Mouse (Mus musculus): ENCODE measurements around the gene Card14. TPM values are rescaled to one million over a fixed set of nuclear protein-coding genes. Genes with fewer than 3 reads are reported as not detected.
A peak's percentile ranks its signal among the peaks of the same experiment; 100 is the strongest.

Card14 gene
- polyA plus RNA-seq, 1 experiment: 0.44 TPM

DNA sequence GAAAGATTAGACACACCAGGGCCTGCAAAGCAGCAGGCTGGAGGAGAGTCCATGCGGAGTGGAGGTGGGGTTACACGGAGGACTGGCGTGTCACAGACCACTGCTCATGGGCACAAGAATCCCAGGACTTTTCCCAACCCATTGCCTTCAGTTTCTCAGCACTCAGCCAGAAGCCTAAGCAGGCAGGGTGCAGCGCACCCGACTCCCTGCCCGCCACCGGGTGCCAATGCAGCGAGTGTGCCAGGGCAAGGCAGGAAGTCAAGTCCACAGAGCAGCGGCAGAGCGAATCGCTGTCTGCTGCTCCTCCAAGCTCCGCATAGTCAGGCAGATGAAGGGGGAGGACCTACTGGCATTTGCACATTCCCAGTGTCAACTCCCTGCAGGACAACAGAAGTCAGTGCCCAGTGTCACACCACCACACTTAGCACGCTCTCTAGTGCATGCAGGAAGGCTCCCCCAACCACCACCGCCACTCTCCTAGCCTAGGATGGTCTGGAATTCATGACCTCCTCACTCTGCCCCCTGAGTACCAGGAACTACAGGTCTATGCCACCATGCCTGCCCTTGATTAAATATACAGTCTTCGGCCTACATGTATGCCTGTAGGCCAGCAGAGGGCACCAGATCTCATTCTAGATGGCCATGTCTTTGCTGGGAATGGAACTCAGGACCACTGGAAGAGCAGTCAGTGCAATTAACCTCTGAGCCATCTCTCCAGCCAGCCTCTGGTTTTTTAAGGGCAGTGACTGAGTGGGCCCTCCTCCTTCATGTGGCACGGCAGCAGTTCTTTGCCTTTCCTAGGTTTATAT, 2.5 kb upstream of the Card14 start:
- Histone ChIP-seq H3K27me3 (ENCODE audit: control insufficient read depth, insufficient read depth, low read length) (no peaks in the 10 kb centered on the region), H3K27ac (ENCODE audit: control insufficient read depth, insufficient read depth, low read depth, low read length) (no peak overlapping the region)

DNA sequence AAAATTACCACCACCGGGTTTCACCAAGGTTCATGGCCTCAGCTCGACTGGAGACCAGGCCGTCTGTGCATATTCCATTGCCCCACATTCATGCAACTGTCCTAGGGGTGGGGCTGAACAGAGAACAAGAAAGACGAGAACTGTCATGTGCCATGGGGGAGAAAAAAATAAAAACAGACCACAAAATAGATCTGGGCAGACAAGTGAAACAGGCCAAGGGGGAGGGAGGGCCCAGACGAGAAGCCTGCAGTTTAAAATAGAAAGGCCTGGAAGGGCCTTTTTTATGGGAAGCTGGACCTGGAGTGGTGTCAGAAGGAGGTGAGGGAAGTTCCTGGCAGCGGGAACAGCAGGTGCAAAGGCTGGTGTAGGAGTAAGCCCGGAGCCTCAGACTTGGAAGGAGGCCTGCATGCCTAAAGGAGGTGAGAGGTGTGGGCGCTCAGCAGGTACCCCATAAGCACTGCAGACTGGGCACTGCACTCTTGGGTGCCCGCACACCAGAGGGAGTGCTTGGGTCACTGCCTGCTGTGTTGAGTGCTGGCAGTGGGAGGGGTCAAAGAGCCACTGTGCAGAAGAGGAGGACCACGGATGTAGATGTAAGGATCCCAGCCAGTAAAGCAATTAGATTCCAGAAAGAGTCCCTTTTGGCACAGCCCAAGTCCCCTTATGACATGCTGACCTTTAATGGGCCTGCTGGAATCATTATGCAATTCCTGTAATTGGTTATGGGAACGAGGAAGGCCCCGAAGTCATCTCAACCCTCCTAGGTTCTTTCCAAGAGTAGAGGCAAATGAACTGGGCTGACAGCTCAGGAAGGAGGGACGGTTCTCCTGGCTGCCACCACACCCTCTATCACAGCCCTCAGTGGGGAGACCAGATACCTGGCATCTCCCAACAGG, 558 bp upstream of the Card14 start:
- Histone ChIP-seq H3K4me1 (ENCODE audit: control insufficient read depth, insufficient read depth, low read length) (peaks cover 6% of the 10 kb centered on the region), H3K27ac (ENCODE audit: control insufficient read depth, insufficient read depth, low read depth, low read length) (no peak overlapping the region), H3K36me3 (ENCODE audit: control insufficient read depth, insufficient read depth, low read length) (no peaks in the 10 kb centered on the region), H3K27me3 (ENCODE audit: control insufficient read depth, insufficient read depth, low read length) (no peaks in the 10 kb centered on the region), H3K4me3 (ENCODE audit: control insufficient read depth, low read depth, low read length) (no peak overlapping the region)
- TF ChIP-seq CTCF (IDR thresholded peaks at IDR 0.05; ENCODE audit: control insufficient read depth, insufficient read depth, insufficient replicate concordance, low read depth, low read length) (no peak), POLR2A (IDR thresholded peaks at IDR 0.05; ENCODE audit: control insufficient read depth, low read depth, low read length) (no peak)

More for the DNA sequence above, 2.5 kb upstream of the Card14 start:
- no peaks in the 10 kb centered on the region for H3K36me3 ChIP-seq (ENCODE audit: control insufficient read depth, insufficient read depth, low read length)
- H3K4me1 ChIP-seq (ENCODE audit: control insufficient read depth, insufficient read depth, low read length): peaks cover 6% of the 10 kb centered on the region
- no peak overlapping the region for H3K4me3 ChIP-seq (ENCODE audit: control insufficient read depth, low read depth, low read length)
- TF ChIP-seq CTCF (IDR thresholded peaks at IDR 0.05; ENCODE audit: control insufficient read depth, insufficient read depth, insufficient replicate concordance, low read depth, low read length) (peak; percentile 18; the same call in 1 of the 2 replicates), POLR2A (IDR thresholded peaks at IDR 0.05; ENCODE audit: control insufficient read depth, low read depth, low read length) (no peak)

DNA sequence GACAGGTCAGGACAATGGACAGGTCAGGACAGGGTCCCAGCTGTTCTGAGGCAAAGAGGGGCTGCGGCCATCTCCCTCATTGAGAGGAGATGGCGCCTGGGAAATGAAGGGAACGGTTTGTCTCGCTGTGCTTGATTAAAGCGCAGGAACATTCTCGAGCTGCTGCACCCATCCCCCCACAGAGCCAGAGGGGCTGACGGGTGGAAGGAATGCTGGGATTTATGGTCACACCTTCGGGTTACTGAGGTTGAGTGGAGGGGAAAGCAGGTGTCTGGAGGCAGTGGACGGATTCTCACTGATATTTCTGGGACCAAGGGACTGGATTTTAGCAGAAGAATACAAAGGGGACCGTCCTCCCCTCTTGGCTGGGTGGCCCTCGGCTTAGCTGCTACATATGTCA, 348 bp downstream of the Card14 start:
- no peak for TF ChIP-seq POLR2A (IDR thresholded peaks at IDR 0.05; ENCODE audit: control insufficient read depth, low read depth, low read length)
- no peak for TF ChIP-seq CTCF (IDR thresholded peaks at IDR 0.05; ENCODE audit: control insufficient read depth, insufficient read depth, insufficient replicate concordance, low read depth, low read length)
- Histone ChIP-seq H3K36me3 (ENCODE audit: control insufficient read depth, insufficient read depth, low read length) (no peaks in the 10 kb centered on the region), H3K4me3 (ENCODE audit: control insufficient read depth, low read depth, low read length) (no peak overlapping the region), H3K27ac (ENCODE audit: control insufficient read depth, insufficient read depth, low read depth, low read length) (peak overlapping the region; percentile 15; the same call in 1 of the 2 replicates), H3K27me3 (ENCODE audit: control insufficient read depth, insufficient read depth, low read length) (no peaks in the 10 kb centered on the region), H3K4me1 (ENCODE audit: control insufficient read depth, insufficient read depth, low read length) (peaks cover 6% of the 10 kb centered on the region)

DNA sequence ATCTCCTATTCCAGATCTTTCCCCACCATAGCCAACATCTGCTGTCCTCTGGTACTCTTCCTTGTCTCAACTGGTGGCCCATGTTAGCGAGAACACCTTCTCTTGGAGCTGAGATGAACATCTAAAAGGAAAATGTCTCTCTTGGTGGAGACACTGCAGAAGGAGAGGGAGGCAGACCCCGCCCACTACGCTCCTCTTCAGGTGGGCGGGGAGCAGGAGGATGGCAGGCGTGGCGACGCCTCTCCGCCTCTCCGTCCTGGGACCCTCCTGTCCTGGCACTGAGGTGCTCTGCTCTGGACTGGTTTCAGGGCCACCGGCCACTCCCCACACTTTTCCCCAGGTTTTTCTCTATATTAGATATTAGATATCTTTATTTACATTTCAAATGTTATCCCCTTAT, 3.1 kb downstream of the Card14 start:
- H3K36me3 ChIP-seq (ENCODE audit: control insufficient read depth, insufficient read depth, low read length): no peaks in the 10 kb centered on the region
- no peak overlapping the region for H3K4me3 ChIP-seq (ENCODE audit: control insufficient read depth, low read depth, low read length)

DNA sequence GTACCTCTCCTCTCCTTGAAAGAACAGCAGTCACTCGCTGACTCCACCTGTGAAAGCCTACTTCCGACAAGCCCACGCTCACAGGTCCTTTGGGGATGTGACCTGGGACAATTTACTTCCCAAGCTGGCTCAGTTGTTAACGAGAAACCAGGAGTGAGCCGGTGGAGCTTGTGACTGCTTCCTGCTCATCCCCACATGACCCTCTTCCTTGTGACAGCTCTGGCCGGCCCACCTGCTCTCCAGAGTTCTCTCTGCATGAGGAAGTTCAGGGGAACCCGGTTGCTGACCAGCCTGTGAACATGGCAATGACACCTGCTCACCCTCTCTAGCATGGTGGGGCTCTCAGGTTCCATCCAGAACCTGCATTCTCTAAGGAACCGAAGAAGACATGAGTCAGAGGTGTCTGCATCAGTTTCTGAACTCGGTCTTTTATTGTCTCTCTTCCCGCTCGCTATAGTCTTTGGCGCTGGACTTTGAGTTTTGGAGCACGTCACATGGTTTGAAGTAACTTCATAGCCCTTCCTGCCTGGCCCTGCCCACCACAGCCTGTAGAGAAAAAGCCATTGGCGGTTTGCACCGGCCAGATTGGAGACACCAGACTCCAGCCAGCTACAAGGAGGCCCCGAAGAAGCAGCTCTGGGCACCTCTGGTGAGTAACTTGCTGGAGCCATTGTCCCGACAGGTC, 6.8 kb downstream of the Card14 start:
- H3K4me3 ChIP-seq (ENCODE audit: control insufficient read depth, low read depth, low read length): no peak overlapping the region
- TF ChIP-seq CTCF (IDR thresholded peaks at IDR 0.05; ENCODE audit: control insufficient read depth, insufficient read depth, insufficient replicate concordance, low read depth, low read length): no peak
- TF ChIP-seq POLR2A (IDR thresholded peaks at IDR 0.05; ENCODE audit: control insufficient read depth, low read depth, low read length): no peak
- no peaks in the 10 kb centered on the region for H3K27me3 ChIP-seq (ENCODE audit: control insufficient read depth, insufficient read depth, low read length)
- no peak overlapping the region for H3K27ac ChIP-seq (ENCODE audit: control insufficient read depth, insufficient read depth, low read depth, low read length)
- H3K4me1 ChIP-seq (ENCODE audit: control insufficient read depth, insufficient read depth, low read length): peaks cover 2% of the 10 kb centered on the region; the same call in 1 of the 2 replicates
- H3K36me3 ChIP-seq (ENCODE audit: control insufficient read depth, insufficient read depth, low read length): no peaks in the 10 kb centered on the region

More for the DNA sequence above, 3.1 kb downstream of the Card14 start:
- TF ChIP-seq CTCF (IDR thresholded peaks at IDR 0.05; ENCODE audit: control insufficient read depth, insufficient read depth, insufficient replicate concordance, low read depth, low read length): no peak
- no peak for TF ChIP-seq POLR2A (IDR thresholded peaks at IDR 0.05; ENCODE audit: control insufficient read depth, low read depth, low read length)
- Histone ChIP-seq H3K27ac (ENCODE audit: control insufficient read depth, insufficient read depth, low read depth, low read length) (no peak overlapping the region), H3K4me1 (ENCODE audit: control insufficient read depth, insufficient read depth, low read length) (peaks cover 6% of the 10 kb centered on the region), H3K27me3 (ENCODE audit: control insufficient read depth, insufficient read depth, low read length) (no peaks in the 10 kb centered on the region)

DNA sequence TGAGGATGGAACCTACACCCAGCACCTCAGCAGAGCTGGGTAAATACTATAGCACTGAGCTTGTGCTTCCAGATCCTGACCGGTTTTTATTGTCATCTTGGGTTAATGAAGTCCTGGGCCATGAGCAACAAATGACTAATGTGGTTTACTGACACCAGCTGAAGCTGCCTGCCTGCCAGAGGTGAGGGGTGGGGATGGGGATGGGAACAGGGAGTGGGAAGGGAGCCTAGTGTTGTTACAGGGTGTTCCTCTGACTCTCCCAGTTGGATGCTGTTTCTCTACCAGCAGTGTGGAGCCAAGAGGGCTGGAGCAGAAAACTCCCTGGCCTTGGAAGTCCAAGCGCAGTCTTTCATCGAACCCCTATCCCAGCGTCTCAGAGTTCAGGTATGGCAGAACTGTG, 9.2 kb downstream of the Card14 start:
- no peaks in the 10 kb centered on the region for H3K36me3 ChIP-seq (ENCODE audit: control insufficient read depth, insufficient read depth, low read length)
- no peak for TF ChIP-seq POLR2A (IDR thresholded peaks at IDR 0.05; ENCODE audit: control insufficient read depth, low read depth, low read length)
- TF ChIP-seq CTCF (IDR thresholded peaks at IDR 0.05; ENCODE audit: control insufficient read depth, insufficient read depth, insufficient replicate concordance, low read depth, low read length): no peak
- H3K4me3 ChIP-seq (ENCODE audit: control insufficient read depth, low read depth, low read length): peak overlapping the region; percentile 14
- no peak overlapping the region; the same call in 1 of the 2 replicates for H3K27ac ChIP-seq (ENCODE audit: control insufficient read depth, insufficient read depth, low read depth, low read length)
- H3K4me1 ChIP-seq (ENCODE audit: control insufficient read depth, insufficient read depth, low read length): peaks cover 2% of the 10 kb centered on the region; the same call in 1 of the 2 replicates
- no peaks in the 10 kb centered on the region for H3K27me3 ChIP-seq (ENCODE audit: control insufficient read depth, insufficient read depth, low read length)

All from testis, adult 2 months (tissue).